Mouse (Mus musculus) heart, embryonic 11.5 days (tissue): Measurements from ENCODE around the gene Mras. TPM values are rescaled to one million over a fixed set of nuclear protein-coding genes. Genes with fewer than 3 reads are reported as not detected.

ENCODE experiments used
- ATAC-seq: fragments of 200-750 bp; cut with Nextera tagmentation; replicated peaks from 2 replicates; pipeline ENCODE4 v1.8.0; 2017; ENCODE audit warnings: moderate library complexity; ENCODE audit not compliant: insufficient number of reproducible peaks, low FRiP score, low TSS enrichment
- H3K27ac ChIP-seq: fragments of 300-500 bp; sonication (generic); 2 replicates; pipeline ENCODE4 v1.5.1; 2014; ENCODE audit warnings: mild to moderate bottlenecking, low read depth, low read length
- H3K27me3 ChIP-seq: fragments of 300-500 bp; sonication (generic); 2 replicates; pipeline ENCODE4 v1.6.1; 2014; ENCODE audit warnings: mild to moderate bottlenecking, low read length, mixed read lengths; ENCODE audit not compliant: control insufficient read depth, insufficient read depth
- H3K36me3 ChIP-seq: fragments of 300-500 bp; sonication (generic); 2 replicates; pipeline ENCODE4 v1.6.1; 2014; ENCODE audit warnings: mild to moderate bottlenecking, low read length, moderate library complexity, mixed read lengths; ENCODE audit not compliant: control insufficient read depth, insufficient read depth
- H3K4me1 ChIP-seq: fragments of 300-500 bp; sonication (generic); 2 replicates; pipeline ENCODE4 v1.6.1; 2014; ENCODE audit warnings: low read length; ENCODE audit not compliant: control insufficient read depth, insufficient read depth
- H3K4me2 ChIP-seq: fragments of 300-500 bp; sonication (generic); 2 replicates; pipeline ENCODE4 v1.6.1; 2014; ENCODE audit warnings: mild to moderate bottlenecking, moderate library complexity
- H3K4me3 ChIP-seq: fragments of 300-500 bp; sonication (generic); 2 replicates; pipeline ENCODE4 v1.5.1; 2014; ENCODE audit warnings: low read depth, low read length
- H3K9ac ChIP-seq: fragments of 300-500 bp; sonication (generic); 2 replicates; pipeline ENCODE4 v1.6.1; 2014; ENCODE audit warnings: mild to moderate bottlenecking, low read depth, low read length, moderate library complexity
- H3K9me3 ChIP-seq: fragments of 300-500 bp; sonication (generic); replicated peaks from 2 replicates; pipeline ENCODE4 v1.6.1; 2016; ENCODE audit warnings: low read length; ENCODE audit not compliant: control insufficient read depth
- WGBS: fragments of 180-500 bp; shearing (Covaris S2); extraction: QIAGEN DNeasy Blood & Tissue Kit; methylation state at CpG from one replicate; pipeline ENCODE4 v1.1.7; 2014; ENCODE audit not compliant: insufficient replicate concordance; 5-methylcytosine and 5-hydroxymethylcytosine counted together
- polyA plus RNA-seq: library from polyadenylated mRNA; unstranded; fragments of >200 nt; fragmentation: Nextera tagmentation; extraction: Ambion mirVana; gene quantifications from 2 replicates; pipeline ENCODE4 v1.2.1, GENCODE M21; 2014

Mras gene
- polyA plus RNA-seq, 1 experiment from 2014 or later, result 6.4 TPM

DNA sequence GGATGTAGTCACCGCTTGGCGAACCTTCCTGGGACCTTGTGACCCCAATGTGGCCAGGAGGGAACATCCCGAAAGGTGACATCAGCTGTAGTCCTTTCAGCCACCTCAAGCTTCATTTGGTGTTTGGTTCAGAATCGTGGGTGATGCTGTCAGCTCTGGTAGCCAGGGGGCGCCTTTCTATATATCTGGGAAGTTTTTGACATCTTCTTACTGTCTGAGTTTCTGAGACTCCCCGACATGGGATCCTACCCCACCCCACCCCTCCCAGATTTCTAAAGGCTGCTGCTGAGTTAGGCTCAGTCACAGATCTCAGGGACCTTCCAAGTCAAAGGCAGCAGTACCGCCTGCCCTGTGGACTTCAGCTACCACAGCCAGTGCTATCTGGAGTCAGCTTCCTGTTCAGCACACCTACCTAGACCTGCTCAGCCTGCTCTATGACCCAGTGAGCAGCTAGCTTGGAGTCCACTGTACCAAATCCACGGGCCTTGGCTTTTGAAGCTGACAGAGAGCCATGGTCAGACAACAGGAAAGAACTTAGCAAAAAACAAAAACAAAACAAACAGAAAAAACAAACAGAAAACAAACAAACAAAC lies 32.6 kb upstream of the Mras start:
- H3K4me1 ChIP-seq, result no peaks in the 10 kb centered on the region
- no peaks in the 10 kb centered on the region for H3K27me3 ChIP-seq
- H3K27ac ChIP-seq, result no peak overlapping the region
- H3K4me3 ChIP-seq, result no peak overlapping the region
- WGBS, result 63% methylated on average over 8 of the region's 8 CpGs
- H3K36me3 ChIP-seq, result no peaks in the 10 kb centered on the region
- no peaks in the 10 kb centered on the region for H3K9me3 ChIP-seq
- H3K4me2 ChIP-seq, result no peak overlapping the region
- ATAC-seq, result no peak
- no peak overlapping the region for H3K9ac ChIP-seq

- WGBS, result 82% methylated on average over 9 of the region's 9 CpGs
- Histone ChIP-seq H3K27me3 (no peaks in the 10 kb centered on the region), H3K4me1 (no peaks in the 10 kb centered on the region), H3K4me3 (no peak overlapping the region), H3K36me3 (no peaks in the 10 kb centered on the region), H3K27ac (no peak overlapping the region), H3K9ac (no peak overlapping the region), H3K4me2 (no peak overlapping the region), H3K9me3 (no peaks in the 10 kb centered on the region)
- no peak for ATAC-seq
Observed at GRCm38 (mm10) chr9:99468572-99468971, 31.4 kb upstream of the Mras start.

- no peak for ATAC-seq
- Histone ChIP-seq H3K27me3 (no peaks in the 10 kb centered on the region; the same call in 1 of the 2 replicates), H3K36me3 (no peaks in the 10 kb centered on the region), H3K9ac (no peak overlapping the region), H3K27ac (no peak overlapping the region), H3K4me3 (no peak overlapping the region), H3K4me2 (no peak overlapping the region), H3K9me3 (no peaks in the 10 kb centered on the region), H3K4me1 (no peaks in the 10 kb centered on the region)
- WGBS, result 77% methylated on average over 6 of the region's 6 CpGs
Observed at GRCm38 (mm10) chr9:99464876-99465275, 27.7 kb upstream of the Mras start.

- WGBS, result 85% methylated on average over 4 of the region's 4 CpGs
- Histone ChIP-seq H3K4me2 (no peak overlapping the region), H3K9ac (no peak overlapping the region), H3K36me3 (no peaks in the 10 kb centered on the region), H3K4me1 (no peaks in the 10 kb centered on the region), H3K27ac (no peak overlapping the region), H3K4me3 (no peak overlapping the region), H3K27me3 (no peaks in the 10 kb centered on the region; the same call in 1 of the 2 replicates), H3K9me3 (no peaks in the 10 kb centered on the region)
- ATAC-seq, result no peak
Observed at GRCm38 (mm10) chr9:99459730-99460129, 22.5 kb upstream of the Mras start.

DNA sequence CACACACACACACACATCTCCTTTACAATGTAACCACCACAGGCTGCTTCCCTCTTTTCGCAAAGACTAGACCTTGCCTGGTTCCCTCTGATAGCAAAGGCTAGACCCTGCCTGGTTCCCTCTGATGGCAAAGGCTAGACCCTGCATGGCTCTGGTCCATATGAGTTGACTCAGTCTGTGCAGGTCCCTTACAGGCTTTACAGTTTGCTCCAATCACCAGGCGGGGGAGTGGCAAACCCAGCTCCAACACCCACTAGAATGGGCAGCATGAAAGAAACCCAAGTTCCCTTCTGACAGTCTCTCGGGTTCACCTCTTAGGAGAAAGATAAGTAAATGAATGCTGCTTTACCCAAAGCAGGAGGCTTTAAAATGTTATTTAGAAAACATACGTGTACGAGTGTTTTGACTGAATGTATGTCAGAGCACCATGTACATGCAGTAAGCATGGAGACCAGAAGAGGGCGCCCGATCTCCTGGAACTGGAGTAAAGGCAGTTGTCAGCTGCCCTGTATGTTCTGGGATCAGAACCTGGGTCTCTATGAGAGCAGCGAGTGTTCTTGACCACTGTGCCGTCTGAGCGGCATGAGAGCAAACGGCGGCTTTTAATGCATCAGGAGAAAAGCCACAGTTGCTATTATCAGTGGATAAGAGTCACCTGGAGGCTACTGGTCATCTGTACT lies 21.5 kb upstream of the Mras start:
- Histone ChIP-seq H3K27ac (no peak overlapping the region), H3K9ac (no peak overlapping the region), H3K4me1 (no peaks in the 10 kb centered on the region), H3K27me3 (no peaks in the 10 kb centered on the region; the same call in 1 of the 2 replicates), H3K9me3 (no peaks in the 10 kb centered on the region), H3K4me3 (no peak overlapping the region), H3K4me2 (no peak overlapping the region), H3K36me3 (no peaks in the 10 kb centered on the region)
- ATAC-seq, result no peak
- 38% methylated on average over 12 of the region's 12 CpGs for WGBS

- Histone ChIP-seq H3K27ac (no peak overlapping the region), H3K36me3 (no peaks in the 10 kb centered on the region), H3K4me1 (no peaks in the 10 kb centered on the region), H3K4me2 (no peak overlapping the region), H3K9ac (no peak overlapping the region), H3K27me3 (peaks cover 14% of the 10 kb centered on the region), H3K9me3 (no peaks in the 10 kb centered on the region), H3K4me3 (no peak overlapping the region)
- 78% methylated on average over 4 of the region's 4 CpGs for WGBS
- no peak for ATAC-seq
Observed at GRCm38 (mm10) chr9:99454211-99454610, 17.0 kb upstream of the Mras start.

DNA sequence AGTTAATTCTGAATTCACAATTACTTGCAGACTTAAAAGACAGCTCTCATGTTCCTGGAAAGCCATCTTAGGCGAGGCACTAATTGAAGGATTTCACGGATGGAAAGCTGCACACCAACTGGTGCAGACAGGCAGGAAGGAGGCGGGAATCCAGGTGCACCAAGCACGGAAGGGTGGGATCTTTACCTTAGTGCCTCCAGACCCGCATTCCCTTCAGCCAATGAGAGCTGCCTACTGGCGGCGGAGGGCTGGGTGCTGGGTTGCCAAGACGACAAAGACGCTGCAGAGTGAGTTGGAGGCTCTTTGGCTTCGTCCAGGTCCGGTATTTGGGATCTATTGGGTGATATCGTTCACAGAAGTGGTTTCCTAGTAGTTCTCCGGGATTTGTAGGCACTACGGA lies 14.0 kb upstream of the Mras start, which contains the start of gene Nme9:
Nme9 (plus strand) TSS at position 315 of the 400 bp plus-strand sequence.
- no peaks in the 10 kb centered on the region for H3K36me3 ChIP-seq
- H3K9me3 ChIP-seq, result no peaks in the 10 kb centered on the region
- 6% methylated on average over 14 of the region's 14 CpGs for WGBS
- H3K27me3 ChIP-seq, result peaks cover 14% of the 10 kb centered on the region
- H3K9ac ChIP-seq, result no peak within 1 kb of the TSS
- no peak for ATAC-seq
- peak within 1 kb of the TSS; percentile 27 for H3K4me2 ChIP-seq
- no peak within 1 kb of the TSS for H3K4me3 ChIP-seq
- no peak within 1 kb of the TSS for H3K27ac ChIP-seq
- no peaks in the 10 kb centered on the region for H3K4me1 ChIP-seq

GRCm38 (mm10) chr9:99449886-99450647 lies 12.9 kb upstream of the Mras start:
- H3K4me2 ChIP-seq, result no peak overlapping the region
- H3K4me1 ChIP-seq, result no peaks in the 10 kb centered on the region
- WGBS, result 36% methylated on average over 9 of the region's 9 CpGs
- H3K27ac ChIP-seq, result no peak overlapping the region
- H3K4me3 ChIP-seq, result no peak overlapping the region
- H3K9me3 ChIP-seq, result no peaks in the 10 kb centered on the region
- no peaks in the 10 kb centered on the region for H3K36me3 ChIP-seq
- H3K9ac ChIP-seq, result no peak overlapping the region
- ATAC-seq, result no peak
- H3K27me3 ChIP-seq, result peaks cover 14% of the 10 kb centered on the region
